Mouse (Mus musculus) limb, embryonic 10.5 days (tissue): ENCODE data around the gene Mtor. TPM values are rescaled to one million over a fixed set of nuclear protein-coding genes. Genes with fewer than 3 reads are reported as not detected.
A peak's percentile ranks its signal among the peaks of the same experiment; 100 is the strongest.

Source experiments
- DNase-seq: peaks from one replicate; pipeline ENCODE4 v3.0.0-alpha.2; 2017; ENCODE audit warnings: low spot score
- H3K27ac ChIP-seq: fragments of 300-500 bp; sonication (generic); 2 replicates; pipeline ENCODE4 v1.5.1; 2016; ENCODE audit warnings: mild to moderate bottlenecking
- H3K27me3 ChIP-seq: fragments of 300-500 bp; sonication (generic); 2 replicates; pipeline ENCODE4 v1.6.1; 2016; ENCODE audit warnings: low read depth, mild to moderate bottlenecking; ENCODE audit not compliant: poor library complexity, severe bottlenecking
- H3K36me3 ChIP-seq: fragments of 300-500 bp; sonication (generic); 2 replicates; pipeline ENCODE4 v1.6.1; 2016; ENCODE audit warnings: mild to moderate bottlenecking, moderate library complexity
- H3K4me1 ChIP-seq: fragments of 300-500 bp; sonication (generic); 2 replicates; pipeline ENCODE4 v1.6.1; 2016
- H3K4me3 ChIP-seq: fragments of 300-500 bp; sonication (generic); 2 replicates; pipeline ENCODE4 v1.5.1; 2016; ENCODE audit warnings: mild to moderate bottlenecking, moderate library complexity
- H3K9me3 ChIP-seq: fragments of 300-500 bp; sonication (generic); replicated peaks from 2 replicates; pipeline ENCODE4 v1.6.1; 2016; ENCODE audit warnings: mild to moderate bottlenecking
- WGBS: fragments of 180-500 bp; shearing (Covaris S2); methylation state at CpG from one replicate; pipeline ENCODE4 v1.1.7; 2016; 5-methylcytosine and 5-hydroxymethylcytosine counted together
- polyA plus RNA-seq: library from polyadenylated mRNA; unstranded; fragments of >200 nt; fragmentation: Nextera tagmentation; extraction: Ambion mirVana; gene quantifications from 2 replicates; pipeline ENCODE4 v1.2.1, GENCODE M21; 2016

The Mtor gene
- polyA plus RNA-seq, 1 experiment from 2014 or later: 22.3 TPM

GRCm38 (mm10) chr4:148508084-148508849 lies 59.9 kb downstream of the Mtor start:
- 95% methylated on average over 14 of the region's 14 CpGs for WGBS
- Histone ChIP-seq H3K27ac (peak overlapping the region; percentile 56), H3K4me3 (no peak overlapping the region), H3K36me3 (peaks cover 61% of the 10 kb centered on the region), H3K4me1 (peaks cover 36% of the 10 kb centered on the region), H3K27me3 (no peaks in the 10 kb centered on the region), H3K9me3 (no peaks in the 10 kb centered on the region)
- DNase-seq: no peak

- 85% methylated on average over 8 of the region's 8 CpGs for WGBS
- Histone ChIP-seq H3K27me3 (no peaks in the 10 kb centered on the region), H3K4me3 (no peak overlapping the region), H3K9me3 (no peaks in the 10 kb centered on the region), H3K36me3 (peaks cover 70% of the 10 kb centered on the region), H3K27ac (no peak overlapping the region), H3K4me1 (peaks cover 24% of the 10 kb centered on the region)
- no peak for DNase-seq
Measured at GRCm38 (mm10) chr4:148509450-148510084, 61.2 kb downstream of the Mtor start.

GRCm38 (mm10) chr4:148510691-148511090 lies 62.3 kb downstream of the Mtor start:
- H3K36me3 ChIP-seq: peaks cover 78% of the 10 kb centered on the region
- no peak overlapping the region for H3K4me3 ChIP-seq
- DNase-seq: no peak
- WGBS: 86% methylated on average over 4 of the region's 4 CpGs
- H3K27me3 ChIP-seq: no peaks in the 10 kb centered on the region
- H3K9me3 ChIP-seq: no peaks in the 10 kb centered on the region
- no peak overlapping the region for H3K27ac ChIP-seq
- H3K4me1 ChIP-seq: peaks cover 16% of the 10 kb centered on the region

GRCm38 (mm10) chr4:148511334-148511733 lies 62.9 kb downstream of the Mtor start:
- peaks cover 16% of the 10 kb centered on the region for H3K4me1 ChIP-seq
- H3K27me3 ChIP-seq: no peaks in the 10 kb centered on the region
- H3K4me3 ChIP-seq: no peak overlapping the region
- H3K9me3 ChIP-seq: no peaks in the 10 kb centered on the region
- 94% methylated on average over 4 of the region's 4 CpGs for WGBS
- no peak for DNase-seq
- no peak overlapping the region for H3K27ac ChIP-seq
- peaks cover 76% of the 10 kb centered on the region for H3K36me3 ChIP-seq

GRCm38 (mm10) chr4:148513021-148513559 lies 64.7 kb downstream of the Mtor start:
- Histone ChIP-seq H3K9me3 (no peaks in the 10 kb centered on the region), H3K4me3 (no peak overlapping the region), H3K27ac (no peak overlapping the region), H3K27me3 (no peaks in the 10 kb centered on the region), H3K36me3 (peaks cover 87% of the 10 kb centered on the region), H3K4me1 (peaks cover under 1% of the 10 kb centered on the region)
- DNase-seq: no peak
- WGBS: 79% methylated on average over 6 of the region's 6 CpGs

- H3K4me3 ChIP-seq: no peak overlapping the region
- WGBS: 93% methylated on average over 2 of the region's 2 CpGs
- H3K4me1 ChIP-seq: peaks cover 3% of the 10 kb centered on the region
- H3K27ac ChIP-seq: no peak overlapping the region
- no peak for DNase-seq
- no peaks in the 10 kb centered on the region for H3K27me3 ChIP-seq
- no peaks in the 10 kb centered on the region for H3K9me3 ChIP-seq
- H3K36me3 ChIP-seq: peaks cover 96% of the 10 kb centered on the region
Measured at GRCm38 (mm10) chr4:148515313-148515712, 66.9 kb downstream of the Mtor start.

GRCm38 (mm10) chr4:148517809-148518208 lies 69.4 kb downstream of the Mtor start:
- Histone ChIP-seq H3K27me3 (no peaks in the 10 kb centered on the region), H3K9me3 (no peaks in the 10 kb centered on the region), H3K4me1 (peaks cover 3% of the 10 kb centered on the region; the same call in 1 of the 2 replicates), H3K27ac (no peak overlapping the region), H3K36me3 (peaks cover 93% of the 10 kb centered on the region), H3K4me3 (no peak overlapping the region)
- 62% methylated on average over 4 of the region's 4 CpGs for WGBS
- DNase-seq: no peak

- H3K4me1 ChIP-seq: peaks cover 3% of the 10 kb centered on the region; the same call in 1 of the 2 replicates
- peak overlapping the region; percentile 10; the same call in 1 of the 2 replicates for H3K27ac ChIP-seq
- H3K9me3 ChIP-seq: no peaks in the 10 kb centered on the region
- peaks cover 93% of the 10 kb centered on the region for H3K36me3 ChIP-seq
- no peaks in the 10 kb centered on the region for H3K27me3 ChIP-seq
- no peak overlapping the region for H3K4me3 ChIP-seq
- WGBS: 33% methylated on average over 5 of the region's 5 CpGs
- DNase-seq: no peak
Measured at GRCm38 (mm10) chr4:148518235-148518795, 69.9 kb downstream of the Mtor start.

GRCm38 (mm10) chr4:148523538-148523937 lies 75.1 kb downstream of the Mtor start:
- H3K9me3 ChIP-seq: no peaks in the 10 kb centered on the region
- H3K27me3 ChIP-seq: no peaks in the 10 kb centered on the region
- 72% methylated on average over 7 of the region's 7 CpGs for WGBS
- no peak overlapping the region for H3K27ac ChIP-seq
- peaks cover 93% of the 10 kb centered on the region for H3K36me3 ChIP-seq
- H3K4me1 ChIP-seq: no peaks in the 10 kb centered on the region
- H3K4me3 ChIP-seq: no peak overlapping the region
- DNase-seq: no peak

- peaks cover 94% of the 10 kb centered on the region for H3K36me3 ChIP-seq
- H3K27me3 ChIP-seq: no peaks in the 10 kb centered on the region
- H3K4me1 ChIP-seq: no peaks in the 10 kb centered on the region
- no peaks in the 10 kb centered on the region for H3K9me3 ChIP-seq
- no peak overlapping the region for H3K4me3 ChIP-seq
- WGBS: 89% methylated on average over 10 of the region's 10 CpGs
- H3K27ac ChIP-seq: no peak overlapping the region
- DNase-seq: no peak
Measured at GRCm38 (mm10) chr4:148527158-148527910, 78.9 kb downstream of the Mtor start.

- WGBS: 96% methylated on average over 5 of the region's 5 CpGs
- H3K4me3 ChIP-seq: no peak overlapping the region
- no peak for DNase-seq
- H3K4me1 ChIP-seq: no peaks in the 10 kb centered on the region
- peaks cover 93% of the 10 kb centered on the region for H3K36me3 ChIP-seq
- no peaks in the 10 kb centered on the region for H3K9me3 ChIP-seq
- H3K27ac ChIP-seq: no peak overlapping the region
- H3K27me3 ChIP-seq: no peaks in the 10 kb centered on the region
Measured at GRCm38 (mm10) chr4:148530351-148530750, 81.9 kb downstream of the Mtor start.

- Histone ChIP-seq H3K4me1 (no peaks in the 10 kb centered on the region), H3K27ac (no peak overlapping the region), H3K27me3 (no peaks in the 10 kb centered on the region), H3K36me3 (peaks cover 93% of the 10 kb centered on the region), H3K4me3 (no peak overlapping the region), H3K9me3 (no peaks in the 10 kb centered on the region)
- DNase-seq: no peak
- WGBS: 96% methylated on average over 6 of the region's 6 CpGs
Measured at GRCm38 (mm10) chr4:148530778-148531177, 82.4 kb downstream of the Mtor start.
